Mouse (Mus musculus) C2C12 (cell line): ENCODE results near the gene Ece1.

Source experiments
- CTCF ChIP-seq: IDR thresholded peaks from one replicate; pipeline ENCODE4 v1.5.1; 2011; ENCODE audit not compliant: control insufficient read depth, insufficient read depth, insufficient read length
- MAX ChIP-seq: IDR thresholded peaks from one replicate; pipeline ENCODE4 v1.6.1; 2011; ENCODE audit warnings: mild to moderate bottlenecking, control low read depth

DNA sequence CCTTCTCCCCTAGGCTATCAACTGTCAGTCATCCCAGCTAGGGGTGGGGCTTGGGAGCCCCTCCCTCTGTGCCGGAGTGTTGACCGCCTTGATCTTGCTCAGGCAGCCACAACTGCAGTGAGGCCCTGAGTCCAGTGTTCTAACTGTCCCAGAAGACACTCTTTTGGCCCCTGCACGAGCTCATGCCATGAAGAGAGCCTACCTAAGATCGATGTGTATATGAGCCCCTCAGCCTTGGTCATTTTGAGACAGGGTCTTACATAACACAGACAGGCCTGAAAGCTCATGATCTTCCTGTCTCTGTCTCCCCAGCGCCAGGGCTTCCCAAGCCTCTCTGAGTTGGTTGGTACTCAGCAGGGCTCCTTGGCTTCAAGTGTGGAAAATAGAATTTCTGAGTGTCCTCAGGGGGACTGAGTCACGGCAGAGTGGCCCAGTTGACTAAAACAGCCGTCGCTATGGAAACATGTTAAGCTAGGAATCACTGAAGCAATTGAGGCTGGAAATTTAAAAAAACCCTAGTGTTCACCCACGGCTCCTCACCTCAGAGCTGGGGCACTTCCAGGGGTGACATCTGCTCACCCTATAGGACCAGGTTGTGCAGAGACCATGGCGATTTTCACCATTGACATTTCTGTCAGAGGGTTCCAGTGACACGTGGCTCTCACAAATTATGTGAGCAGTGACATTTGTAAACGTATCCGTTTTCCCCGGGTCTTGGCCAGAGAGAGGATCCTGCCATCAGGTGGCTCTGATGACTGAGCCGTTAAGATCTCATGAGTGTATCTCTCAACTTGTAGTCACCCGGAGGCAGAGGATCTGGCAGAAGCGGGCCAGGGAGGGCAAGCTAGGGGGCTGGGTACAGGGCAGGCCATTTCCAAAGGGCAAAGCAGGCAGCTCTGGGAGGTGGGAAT lies 80.1 kb downstream of the Ece1 start:
- TF ChIP-seq CTCF = no peak
- TF ChIP-seq MAX = no peak
